Mouse (Mus musculus) megakaryocyte, adult 5-6 weeks (primary cell): ENCODE measurements around the gene Pds5b. TPM values are rescaled to one million over a fixed set of nuclear protein-coding genes. Genes with fewer than 3 reads are reported as not detected.
"Not testable (repeated sequence)": the region's sequence is repeated elsewhere in the genome, so short reads cannot be mapped to it uniquely, and the experiment has no call there.

Experiments used
- ATAC-seq: 2 replicates; pipeline ENCODE4 v1.8.0; 2016; ENCODE audit warnings: mild to moderate bottlenecking, inconsistent platforms; ENCODE audit not compliant: poor library complexity, severe bottlenecking
- total RNA-seq, 2 experiments: library from RNA; stranded (forward) in 1 of 2; stranded (reverse) in 1 of 2; fragments of 153-499, 151-499 nt in 1 of 2; fragments of 221-1000, 200-1000 nt in 1 of 2; gene quantifications; 2 replicates each; pipeline versions ENCODE4 v1.2.3 to v1.2.4; 2015 to 2017

Pds5b gene
- total RNA-seq, 2 experiments from 2014 or later: 27.6 to 46.1 TPM

DNA sequence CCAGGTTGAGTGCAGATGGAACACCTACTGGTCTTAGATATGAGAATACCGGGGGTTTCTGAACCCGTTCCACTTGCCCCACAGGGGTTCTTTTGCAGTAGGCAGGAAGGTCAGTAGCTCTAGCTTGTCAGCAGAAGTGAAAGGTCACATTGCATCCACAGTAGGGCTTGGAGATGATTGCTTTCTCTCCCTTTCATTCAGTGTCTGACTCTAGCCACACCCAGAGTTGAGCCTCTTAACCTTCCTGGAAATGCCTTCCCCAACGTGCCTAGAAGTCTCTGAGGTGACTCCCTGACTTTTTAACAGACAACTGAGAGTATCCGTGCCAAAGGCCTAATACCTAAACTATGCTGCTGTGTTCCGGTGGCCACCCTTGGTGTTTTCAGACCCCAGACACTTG, 146.0 kb downstream of the Pds5b start:
- ATAC-seq: no peak

DNA sequence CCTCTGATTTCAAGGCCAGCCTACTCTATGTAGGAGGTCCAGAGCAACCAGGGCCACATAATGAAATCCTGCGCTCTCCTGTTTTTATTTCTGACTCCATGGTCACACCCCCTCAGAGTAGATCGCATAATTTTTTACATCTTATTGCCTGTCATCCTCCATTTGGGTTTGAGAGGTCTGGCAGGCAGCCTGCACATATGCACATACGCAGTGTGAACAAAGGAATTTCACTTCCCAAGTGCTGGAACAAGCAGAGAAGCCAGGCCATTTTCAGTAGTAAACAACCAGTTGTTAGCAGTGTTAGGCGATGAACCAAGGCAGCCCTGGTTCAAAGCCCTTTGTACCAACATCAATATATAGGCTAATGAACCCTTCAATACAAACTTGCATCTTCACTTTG, 147.6 kb downstream of the Pds5b start:
- no peak for ATAC-seq

DNA sequence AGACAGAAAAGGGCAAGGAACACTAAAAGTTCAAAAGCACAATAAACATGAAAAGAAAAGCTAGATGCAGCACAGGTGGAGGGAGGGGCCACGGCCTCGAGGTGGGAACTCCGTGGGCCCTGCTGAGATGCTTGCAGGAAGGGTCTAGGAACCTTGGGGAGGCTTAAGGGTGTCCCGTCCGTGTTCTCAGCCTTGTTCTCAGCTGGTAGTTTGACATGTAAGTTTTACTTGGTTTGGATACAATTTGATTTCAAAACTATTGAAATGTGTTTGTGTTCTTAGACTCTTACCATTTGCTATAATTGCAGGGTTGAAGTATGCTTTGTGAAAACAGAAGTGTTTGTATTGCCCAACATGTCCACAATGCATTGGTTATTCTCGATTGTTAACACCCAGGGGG, 149.2 kb downstream of the Pds5b start:
- ATAC-seq: no peak

DNA sequence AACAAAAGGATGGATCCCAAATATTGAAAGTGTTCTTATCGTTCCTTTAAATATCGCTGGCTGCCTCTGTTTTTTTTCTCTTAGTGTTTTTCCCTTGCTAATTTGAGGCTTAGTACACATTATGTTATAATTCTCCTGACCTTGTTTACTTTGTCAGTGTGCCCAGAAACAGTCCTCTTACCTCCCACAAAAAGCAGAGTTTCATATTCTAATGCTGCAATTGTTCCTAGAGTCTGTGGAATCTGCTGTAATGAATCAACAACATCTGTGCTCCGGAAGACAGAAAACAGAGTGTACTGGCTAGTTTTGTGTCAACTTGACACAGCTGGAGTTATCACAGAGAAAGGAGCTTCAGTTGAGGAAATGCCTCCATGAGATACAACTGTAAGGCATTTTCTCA, 149.8 kb downstream of the Pds5b start:
- ATAC-seq: no peak

DNA sequence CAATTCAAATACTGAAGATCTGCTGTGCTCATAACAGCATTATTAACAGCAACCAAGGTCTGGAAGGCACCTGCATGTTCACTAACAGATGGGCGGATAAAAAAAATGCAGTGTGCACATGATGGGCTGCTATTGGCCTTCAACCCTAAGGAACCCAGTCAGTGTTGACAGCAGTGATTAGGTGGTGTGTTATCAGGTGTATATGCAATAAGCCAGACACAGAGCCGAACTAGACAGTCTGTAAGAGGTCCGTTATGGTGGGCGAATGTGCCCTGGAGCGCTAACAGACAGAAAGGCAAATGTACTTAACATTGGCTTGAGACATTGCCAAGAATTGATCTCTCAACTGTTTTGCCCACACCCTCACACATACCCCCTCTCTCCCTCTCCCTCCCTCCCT, 156.0 kb downstream of the Pds5b start:
- ATAC-seq: no peak

DNA sequence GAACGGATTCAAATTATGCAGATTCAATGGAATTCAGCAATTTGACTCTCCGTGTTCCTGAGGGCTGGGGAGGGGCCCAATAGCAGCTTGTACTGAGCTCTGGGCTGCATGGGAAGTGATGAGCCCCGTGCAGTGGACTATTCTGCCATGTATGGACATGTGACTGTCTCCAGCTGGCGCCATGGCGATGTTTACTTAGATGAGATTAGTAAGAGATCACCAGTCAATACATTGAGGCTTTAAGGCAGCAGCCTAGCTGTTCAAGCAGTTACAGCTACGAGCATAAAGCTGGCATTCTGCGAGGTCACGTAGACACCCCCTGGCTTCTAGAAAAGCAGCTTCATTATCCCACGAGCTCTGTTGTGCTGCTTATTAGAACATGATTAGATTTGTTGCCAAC, 157.2 kb downstream of the Pds5b start:
- no peak for ATAC-seq

DNA sequence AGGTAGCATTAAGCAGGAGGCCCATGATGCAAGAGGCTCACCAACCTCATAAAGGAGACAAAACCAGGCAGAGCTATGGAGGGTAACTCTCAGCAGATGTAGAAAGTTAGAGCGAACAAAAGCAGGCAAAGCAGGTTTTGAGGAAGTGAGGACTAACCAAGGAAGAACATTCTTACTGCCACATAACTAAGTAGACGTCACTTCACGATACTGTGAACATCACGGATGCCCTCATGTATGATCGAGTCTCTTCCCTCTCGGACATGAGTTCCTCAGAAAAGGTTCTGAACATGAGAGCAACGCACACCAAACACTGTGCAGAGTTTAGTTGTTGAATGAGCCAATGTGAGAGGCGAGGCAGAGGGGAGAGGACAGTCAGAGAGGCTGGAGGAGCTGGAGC, 163.2 kb downstream of the Pds5b start:
- ATAC-seq: peak; percentile 58

DNA sequence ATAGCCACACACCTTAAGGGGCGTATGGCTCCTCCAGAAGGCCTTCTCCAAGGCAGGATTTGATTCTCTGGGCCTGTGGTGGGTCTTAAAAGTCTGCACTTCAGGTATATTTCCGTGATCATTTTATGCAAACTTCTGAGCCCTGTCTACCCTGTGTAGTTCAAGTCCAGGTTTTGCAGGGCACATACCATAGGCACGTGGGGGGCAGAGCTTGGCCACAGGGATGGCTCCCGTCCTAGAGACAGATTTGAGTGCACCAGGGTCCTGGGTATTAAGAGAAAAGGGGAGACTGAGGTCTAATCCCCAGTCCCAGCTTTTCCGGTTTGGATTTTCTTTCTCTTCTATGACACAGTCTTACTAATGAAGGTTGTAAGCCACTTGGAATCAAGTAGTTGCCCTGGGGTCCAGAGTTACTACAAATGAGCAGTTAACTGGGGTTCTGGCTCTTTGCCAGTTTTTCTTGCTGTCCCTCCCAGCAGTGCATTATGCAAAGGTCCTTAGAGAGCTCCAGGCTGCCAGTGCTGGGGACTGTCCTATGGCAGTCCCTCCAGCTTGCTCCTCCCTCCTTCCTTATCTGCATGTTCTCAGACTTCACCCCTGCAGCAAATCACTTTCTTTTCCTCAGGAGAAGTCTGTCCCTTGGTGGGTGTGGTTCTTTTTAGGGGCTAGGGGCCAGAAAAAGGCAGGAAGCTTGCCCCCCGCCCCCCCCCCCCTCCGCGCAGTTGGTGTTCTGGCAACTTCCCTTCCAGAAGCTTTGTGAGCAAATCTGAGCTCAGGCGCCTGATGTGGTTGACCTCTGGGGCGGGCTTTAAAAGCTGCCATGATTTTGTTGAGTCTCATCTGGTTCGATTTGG, 166.4 kb downstream of the Pds5b start:
- peak; percentile 59 for ATAC-seq

DNA sequence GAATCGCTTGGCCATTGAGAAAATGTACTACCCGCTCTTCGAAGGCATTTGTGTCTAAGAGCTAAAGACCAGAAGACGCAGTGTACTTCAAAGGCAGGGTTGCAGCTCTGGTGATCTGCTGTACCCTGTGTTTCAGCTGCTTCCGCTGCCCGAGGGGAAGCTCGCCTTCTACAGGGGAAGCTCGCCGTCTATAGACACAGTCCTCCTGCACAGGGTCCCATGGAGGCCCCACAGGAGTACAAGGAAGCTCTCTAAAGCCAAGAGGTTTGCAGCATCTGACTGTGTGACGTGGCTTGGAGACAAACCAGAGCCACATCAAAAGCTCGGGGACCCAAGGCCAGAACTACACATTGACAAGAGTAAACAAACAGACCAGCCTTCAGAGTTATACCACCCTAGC, 167.1 kb downstream of the Pds5b start:
- ATAC-seq: peak; percentile 53; the same call in 1 of the 2 replicates

DNA sequence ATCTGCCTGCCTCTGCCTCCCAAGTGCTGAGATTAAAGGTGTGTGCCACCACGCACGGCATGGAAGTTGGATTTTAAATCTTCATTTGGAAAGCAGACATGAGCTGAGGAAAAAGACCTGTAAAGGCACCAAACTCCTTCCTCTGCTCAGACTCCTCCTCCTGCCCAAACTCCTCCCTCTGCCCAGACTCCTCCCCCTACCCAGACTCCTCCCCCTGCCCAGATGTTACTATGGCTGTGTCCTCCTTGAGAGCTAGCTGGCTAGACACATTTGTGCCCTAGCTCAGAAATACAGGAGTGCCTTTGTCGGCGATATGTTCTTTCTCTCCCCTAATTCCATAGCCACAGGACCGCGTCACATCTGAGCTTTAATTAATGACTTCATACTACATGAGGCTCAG, 172.4 kb downstream of the Pds5b start:
- no peak for ATAC-seq

DNA sequence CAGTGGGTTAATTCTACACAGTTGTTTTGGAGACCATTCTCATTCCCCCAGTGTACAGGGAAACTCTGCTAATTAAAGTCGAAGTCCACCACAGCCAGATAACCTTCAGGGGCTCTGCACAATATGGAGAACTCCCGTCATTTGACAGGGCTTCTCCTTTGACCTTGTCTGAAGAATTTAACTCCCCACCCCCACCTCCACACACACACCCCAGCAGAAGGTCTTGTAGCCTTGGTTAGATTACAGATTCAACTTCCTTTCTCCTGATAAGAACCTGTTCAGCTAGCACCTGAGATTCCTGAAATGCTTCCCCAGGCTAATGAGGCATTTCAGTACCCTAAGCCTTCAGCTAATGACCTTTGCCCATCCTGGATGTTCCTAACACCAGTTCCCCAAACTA, 177.3 kb downstream of the Pds5b start:
- no peak for ATAC-seq

DNA sequence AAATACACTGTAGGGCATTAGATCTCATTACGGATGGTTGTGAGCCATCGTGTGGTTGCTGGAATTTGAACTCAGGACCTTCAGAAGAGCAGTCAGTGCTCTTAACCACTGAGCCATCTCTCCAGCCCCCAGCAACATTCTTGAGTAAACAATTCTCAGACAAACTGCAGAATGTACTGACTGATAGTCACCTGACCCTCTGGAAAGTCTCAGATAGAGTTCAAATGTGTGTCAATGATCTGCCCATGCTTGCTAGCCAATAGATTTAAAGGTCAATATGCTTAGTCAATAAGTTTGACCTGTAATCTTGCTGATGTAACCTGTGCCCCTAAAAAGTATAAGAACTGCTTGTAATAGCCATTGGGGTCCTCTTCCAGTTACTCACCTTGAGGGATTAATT, 178.6 kb downstream of the Pds5b start:
- not testable (repeated sequence) for ATAC-seq

DNA sequence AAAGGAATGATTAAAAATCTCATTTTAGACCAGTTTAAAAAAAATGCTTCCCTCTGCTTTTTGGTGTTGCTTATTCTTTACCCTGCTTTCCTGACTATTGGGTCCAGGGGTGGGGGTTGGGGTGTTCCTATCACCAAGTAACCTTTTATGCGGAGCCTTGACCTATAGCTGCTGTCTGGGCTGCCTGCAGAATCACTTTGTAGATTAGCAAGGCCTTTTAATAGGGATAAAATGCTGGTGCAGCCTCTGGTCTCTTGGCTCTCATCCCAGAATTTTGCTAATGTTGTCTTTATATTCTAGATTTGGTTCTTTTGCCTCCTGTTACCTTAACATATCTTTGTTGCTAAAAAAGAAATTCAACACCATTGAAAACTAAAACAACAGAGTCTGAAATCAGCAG, 181.0 kb downstream of the Pds5b start:
- no peak for ATAC-seq

DNA sequence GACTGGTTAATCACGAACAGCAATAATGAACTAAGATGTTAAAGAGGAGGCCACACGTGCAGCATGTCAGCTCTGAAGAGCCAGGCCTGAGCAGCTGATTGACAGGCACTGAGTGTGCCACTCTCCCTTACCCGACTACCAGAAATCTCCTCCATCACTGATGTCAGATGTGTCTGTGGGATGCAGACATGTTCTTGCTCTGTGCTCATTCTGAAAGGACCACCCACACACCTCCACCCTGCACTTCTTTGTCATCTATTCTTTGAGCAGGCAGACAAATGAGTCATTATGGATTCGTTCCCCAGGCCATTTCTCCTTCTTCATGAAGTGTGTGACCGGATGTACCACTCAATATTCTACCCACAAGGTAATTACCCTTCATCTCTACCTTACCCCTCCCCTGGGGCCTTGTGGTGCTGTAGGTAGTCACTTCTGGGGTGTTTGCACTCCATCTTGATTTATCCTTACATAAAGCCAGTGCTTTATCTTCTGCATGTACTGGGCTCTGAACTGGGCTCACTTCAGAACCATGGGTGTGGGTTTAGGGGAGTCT, 186.2 kb downstream of the Pds5b start:
- ATAC-seq: no peak

Other genes starting within 250 kb of the Pds5b start
- not detected in 2 replicates for gene Zar1l, start 155.6 kb upstream of the Pds5b start, total RNA-seq (2015)
- gene Zar1l, start 155.6 kb upstream of the Pds5b start, total RNA-seq (2017): not detected in 2 replicates
- gene Brca2, start 151.1 kb upstream of the Pds5b start, total RNA-seq (2015): 13.6 and 19.6 TPM in 2 replicates
- 9.9 and 16.1 TPM in 2 replicates for gene Brca2, start 151.1 kb upstream of the Pds5b start, total RNA-seq (2017)
- 67.9 and 68.9 TPM in 2 replicates for gene N4bp2l1, start 76.6 kb upstream of the Pds5b start, total RNA-seq (2015)
- 61.6 and 62.9 TPM in 2 replicates for gene N4bp2l1, start 76.6 kb upstream of the Pds5b start, total RNA-seq (2017)
- gene N4bp2l2, start 7.6 kb upstream of the Pds5b start, total RNA-seq (2015): 64.8 and 75.1 TPM in 2 replicates
- gene N4bp2l2, start 7.6 kb upstream of the Pds5b start, total RNA-seq (2017): 81.1 and 97.2 TPM in 2 replicates